Mouse (Mus musculus): ENCODE measurements around the gene Kbtbd4. TPM values are rescaled to one million over a fixed set of nuclear protein-coding genes. Genes with fewer than 3 reads are reported as not detected.

The Kbtbd4 gene
- polyA plus RNA-seq, 1 experiment from 2014 or later = 51.1 TPM

Other genes with a start within 250 kb of the Kbtbd4 start
- gene Nup160, start 227.5 kb upstream of the Kbtbd4 start, polyA plus RNA-seq (2016; fragmentation: Nextera tagmentation; extraction: Ambion mirVana) = 53.7 and 56.5 TPM in 2 replicates
- 158 TPM in 2 replicates for gene Fnbp4, start 159.4 kb upstream of the Kbtbd4 start, polyA plus RNA-seq (2016; fragmentation: Nextera tagmentation; extraction: Ambion mirVana)
- gene Agbl2, start 122.0 kb upstream of the Kbtbd4 start, polyA plus RNA-seq (2016; fragmentation: Nextera tagmentation; extraction: Ambion mirVana) = 0.98 and 1.1 TPM in 2 replicates
- 191 and 198 TPM in 2 replicates for gene Mtch2, start 57.6 kb upstream of the Kbtbd4 start, polyA plus RNA-seq (2016; fragmentation: Nextera tagmentation; extraction: Ambion mirVana)
- gene C1qtnf4, start 18.9 kb upstream of the Kbtbd4 start, polyA plus RNA-seq (2016; fragmentation: Nextera tagmentation; extraction: Ambion mirVana) = 21.8 and 25.9 TPM in 2 replicates
- gene Ndufs3, start 87 bp downstream of the Kbtbd4 start, polyA plus RNA-seq (2016; fragmentation: Nextera tagmentation; extraction: Ambion mirVana) = 208 and 212 TPM in 2 replicates
- gene Celf1, start 35.6 kb downstream of the Kbtbd4 start, polyA plus RNA-seq (2016; fragmentation: Nextera tagmentation; extraction: Ambion mirVana) = 113 and 116 TPM in 2 replicates
- gene Rapsn, start 130.9 kb downstream of the Kbtbd4 start, polyA plus RNA-seq (2016; fragmentation: Nextera tagmentation; extraction: Ambion mirVana) = 6.6 and 8.3 TPM in 2 replicates
- 307 and 326 TPM in 2 replicates for gene Psmc3, start 149.3 kb downstream of the Kbtbd4 start, polyA plus RNA-seq (2016; fragmentation: Nextera tagmentation; extraction: Ambion mirVana)
- 41.9 and 44.9 TPM in 2 replicates for gene Slc39a13, start 165.7 kb downstream of the Kbtbd4 start, polyA plus RNA-seq (2016; fragmentation: Nextera tagmentation; extraction: Ambion mirVana)
- gene Spi1, start 177.7 kb downstream of the Kbtbd4 start, polyA plus RNA-seq (2016; fragmentation: Nextera tagmentation; extraction: Ambion mirVana) = 4.0 and 4.9 TPM in 2 replicates
- 0.09 and 0.31 TPM in 2 replicates for gene Mybpc3, start 213.4 kb downstream of the Kbtbd4 start, polyA plus RNA-seq (2016; fragmentation: Nextera tagmentation; extraction: Ambion mirVana)

All from embryonic facial prominence, embryonic 12.5 days (tissue).